Mouse (Mus musculus) gonadal fat pad, adult 2 months (tissue): Measurements from ENCODE around the gene Hsf5. TPM values are rescaled to one million over a fixed set of nuclear protein-coding genes. Genes with fewer than 3 reads are reported as not detected.

Source experiments
- DNase-seq: peaks from one replicate; pipeline ENCODE4 v3.0.0-alpha.2; 2012; ENCODE audit warnings: low read depth
- polyA plus RNA-seq: library from polyadenylated mRNA; depleted of rRNA; stranded (reverse); fragments of >200 nt; gene quantifications from 2 replicates; pipeline ENCODE4 v1.2.3, GENCODE M21; 2012; rRNA removed

Hsf5 gene
- 0.27 and 0.51 TPM in 2 replicates for polyA plus RNA-seq

DNA sequence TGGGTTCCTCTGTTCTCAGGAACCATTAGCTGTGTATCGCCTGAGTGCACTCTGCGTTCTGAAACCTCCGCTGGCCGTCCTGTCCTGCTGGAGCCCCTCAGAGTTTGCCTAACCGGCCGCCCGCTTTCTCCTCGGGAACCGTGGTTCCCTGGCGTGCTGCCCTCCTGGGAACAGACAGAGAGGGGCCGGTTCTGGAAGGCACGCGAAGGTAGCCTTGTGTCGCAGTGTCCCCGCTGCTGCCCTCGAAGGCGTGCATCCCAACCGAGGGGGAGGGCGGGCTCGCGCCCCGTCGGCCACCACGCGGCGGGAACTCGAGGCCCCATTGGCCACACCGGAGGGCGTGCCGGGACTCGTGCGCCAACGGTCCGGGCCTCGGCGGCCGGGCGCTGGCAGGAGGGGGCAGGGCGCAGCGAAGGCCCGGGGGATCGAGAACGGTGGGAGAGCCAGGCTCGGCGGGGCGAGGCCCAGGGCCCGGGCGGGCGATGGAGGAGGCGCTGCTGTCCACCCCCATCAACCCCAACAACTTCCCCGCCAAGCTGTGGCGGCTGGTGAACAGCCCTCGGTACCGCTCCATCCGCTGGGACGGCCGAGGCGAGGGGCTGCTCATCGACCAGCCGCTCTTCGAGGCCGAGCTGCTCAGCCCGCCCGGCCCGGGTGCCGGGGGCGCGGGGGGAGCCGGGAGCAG, at the start of gene Hsf5:
Gene Hsf5 (plus strand): TSS at position 375 of the 685 bp plus-strand sequence.
- DNase-seq: no peak

DNA sequence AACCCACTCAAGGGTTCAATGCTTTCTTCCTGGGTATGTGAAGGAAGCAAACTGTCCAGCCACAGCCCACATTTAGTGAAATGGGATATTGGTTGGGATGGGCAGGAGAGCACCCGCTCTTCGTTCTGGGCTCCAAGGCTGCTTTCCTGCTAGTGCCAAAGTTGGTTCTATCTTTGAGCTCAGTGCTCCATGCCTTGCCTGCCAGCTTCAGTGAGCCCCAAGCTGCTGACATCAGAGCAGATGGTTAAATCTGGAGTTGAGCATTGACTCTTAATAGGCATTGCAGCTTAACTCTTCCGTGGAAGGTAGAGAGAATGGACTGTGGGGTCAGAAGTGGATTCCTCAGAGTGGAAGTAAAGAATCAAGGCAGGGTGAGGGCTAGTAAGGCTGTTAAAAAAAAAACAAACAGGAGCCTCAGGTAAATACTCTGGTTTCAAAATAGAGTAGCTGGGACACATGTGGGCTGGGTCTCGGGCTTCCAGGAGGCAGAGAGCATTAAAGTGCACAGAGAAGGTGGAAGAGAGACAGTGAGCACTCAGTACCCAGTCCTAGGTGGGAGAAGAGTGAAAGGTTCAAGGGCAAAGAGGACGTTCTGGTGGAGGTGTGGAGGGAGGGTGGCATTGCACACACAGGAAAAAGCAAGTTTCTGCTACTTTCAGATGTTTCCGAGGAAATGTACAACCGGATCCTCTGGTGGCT, 48.6 kb upstream of the Hsf5 start, which contains the start of gene Sept4:
Gene Sept4 (plus strand): TSS at position 649 of the 699 bp plus-strand sequence.
- no peak for DNase-seq

DNA sequence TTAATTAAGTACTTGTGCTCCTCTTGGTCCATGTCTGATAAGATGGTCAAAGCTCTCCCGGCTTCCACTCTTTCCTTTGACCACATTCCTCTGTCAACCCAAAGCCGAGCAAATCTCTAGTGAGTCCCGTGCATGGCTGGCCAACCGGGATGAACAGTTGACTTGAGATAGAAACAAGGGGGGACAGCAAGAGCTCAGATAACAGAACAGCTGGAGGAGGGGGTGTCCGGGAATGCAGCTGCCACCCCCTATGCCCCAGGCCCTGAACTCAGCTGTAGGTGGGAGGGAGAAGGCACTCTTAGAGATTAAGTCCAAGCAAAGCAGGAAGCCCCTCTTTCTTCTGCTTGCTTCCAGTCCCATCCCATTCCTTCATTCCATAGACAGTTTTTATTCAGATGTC, 46.2 kb upstream of the Hsf5 start:
- DNase-seq: no peak

DNA sequence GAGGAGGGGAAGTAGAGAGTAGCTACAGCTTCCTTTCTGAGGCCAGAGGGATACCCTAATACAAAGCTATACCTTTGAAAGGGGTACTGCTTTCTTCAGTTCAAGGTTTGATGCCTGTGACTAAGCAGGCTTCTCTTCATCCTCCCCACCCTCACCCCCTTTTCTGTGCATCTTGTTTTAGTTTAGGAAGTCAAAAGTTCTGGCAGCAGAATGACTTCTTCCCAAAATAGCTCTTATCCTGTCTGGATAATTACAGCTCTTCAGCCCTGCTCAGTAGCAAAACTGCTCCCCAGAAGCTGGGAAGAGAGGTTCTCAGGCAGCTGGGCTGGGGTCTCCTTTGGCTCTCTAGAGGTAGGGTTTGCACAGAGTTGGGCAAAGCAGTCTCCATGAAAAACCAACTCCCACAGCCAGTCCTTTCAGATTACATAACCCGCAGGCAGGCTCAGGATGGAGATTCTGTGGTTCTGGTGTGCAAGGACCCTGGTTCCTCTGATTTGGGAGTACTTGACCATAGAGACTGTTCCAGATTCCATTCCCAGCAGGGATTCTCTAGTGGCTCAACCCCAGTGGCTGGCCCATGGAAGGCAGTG, 45.5 kb upstream of the Hsf5 start:
- DNase-seq: no peak

- DNase-seq: no peak
These were observed 43.2 kb upstream of the Hsf5 start for GRCm38 (mm10) chr11:87573751-87574150.

- no peak for DNase-seq
These were observed 42.3 kb upstream of the Hsf5 start for GRCm38 (mm10) chr11:87574520-87575180.

GRCm38 (mm10) chr11:87577601-87578248, 39.2 kb upstream of the Hsf5 start:
- DNase-seq: no peak

GRCm38 (mm10) chr11:87578249-87578962, 38.6 kb upstream of the Hsf5 start:
- DNase-seq: no peak

DNA sequence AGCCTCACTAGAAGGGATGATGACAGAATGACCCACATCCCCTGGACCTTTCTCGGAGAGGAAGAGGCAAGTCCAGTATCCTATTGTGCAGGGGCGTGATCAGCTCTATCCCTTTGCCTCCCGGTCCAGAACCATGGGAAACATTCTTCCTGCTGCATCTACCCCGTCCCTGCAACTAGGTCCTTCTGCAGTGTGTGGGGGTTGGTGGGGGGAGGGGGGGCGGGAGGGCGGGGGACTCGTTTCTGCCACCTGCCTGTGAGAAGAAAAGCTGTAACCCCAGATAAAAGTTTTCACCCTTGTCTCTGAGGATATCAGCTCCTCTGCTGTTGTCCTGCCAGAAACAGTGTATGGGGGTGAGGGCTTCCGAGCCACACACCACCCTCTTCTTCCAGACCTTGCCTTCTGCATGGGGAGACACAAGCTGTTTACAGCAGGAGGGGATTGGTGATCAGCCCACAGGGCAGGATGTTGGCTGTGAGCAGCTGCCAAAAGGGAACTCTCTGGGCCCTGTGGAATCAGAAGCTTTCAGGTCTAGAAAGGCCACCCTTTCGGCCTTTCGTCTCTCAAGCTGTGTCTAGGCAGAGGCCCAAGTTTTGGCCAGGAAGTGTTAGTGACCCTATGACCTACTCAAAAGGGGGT, 37.9 kb upstream of the Hsf5 start:
- no peak for DNase-seq

DNA sequence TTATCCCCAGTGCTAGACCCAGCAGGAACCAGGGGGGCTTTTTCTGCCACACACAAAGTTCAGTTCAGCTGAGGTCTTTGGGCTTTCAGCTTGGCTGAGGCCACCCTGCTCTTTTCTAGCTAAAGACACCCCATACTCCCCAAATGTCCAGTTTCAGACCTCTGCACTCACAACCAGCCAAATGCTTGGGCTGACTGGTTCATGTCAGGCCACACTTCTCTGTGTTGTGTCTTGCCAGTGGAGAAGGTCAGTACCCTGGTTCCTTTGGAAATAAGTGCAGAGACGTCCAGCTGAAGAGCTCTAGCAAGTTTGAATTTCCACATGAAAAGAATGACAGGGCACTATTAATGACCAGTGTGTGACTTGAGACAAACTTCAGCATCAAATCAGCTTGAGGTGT, 37.3 kb upstream of the Hsf5 start:
- no peak for DNase-seq

DNA sequence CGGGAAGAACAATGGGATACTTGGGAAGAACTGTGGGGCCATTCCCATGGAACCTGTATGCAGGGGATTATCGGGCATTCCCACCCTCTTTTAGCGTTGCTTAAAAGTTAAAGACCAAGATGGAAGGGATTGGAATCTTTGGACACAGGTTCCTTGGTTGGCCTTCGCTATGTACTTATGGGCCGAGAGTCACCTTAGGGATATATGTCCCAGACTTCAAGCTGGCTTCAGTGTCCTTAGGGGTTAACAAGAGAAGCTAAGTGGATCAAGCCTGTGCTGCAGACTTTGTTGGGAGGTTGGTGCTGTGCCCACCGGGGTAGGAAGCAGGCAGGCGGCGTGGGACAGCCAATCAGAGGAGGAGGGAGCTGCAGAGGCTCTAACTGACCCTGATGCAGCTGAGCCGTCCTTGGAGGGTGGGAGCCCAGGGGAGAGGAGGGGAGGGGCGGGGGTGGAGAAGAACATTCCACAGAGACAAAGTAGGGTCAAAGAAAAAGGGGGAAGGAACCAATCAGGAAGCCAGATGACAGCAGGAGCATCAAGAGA, 36.4 kb upstream of the Hsf5 start:
- DNase-seq: no peak

DNA sequence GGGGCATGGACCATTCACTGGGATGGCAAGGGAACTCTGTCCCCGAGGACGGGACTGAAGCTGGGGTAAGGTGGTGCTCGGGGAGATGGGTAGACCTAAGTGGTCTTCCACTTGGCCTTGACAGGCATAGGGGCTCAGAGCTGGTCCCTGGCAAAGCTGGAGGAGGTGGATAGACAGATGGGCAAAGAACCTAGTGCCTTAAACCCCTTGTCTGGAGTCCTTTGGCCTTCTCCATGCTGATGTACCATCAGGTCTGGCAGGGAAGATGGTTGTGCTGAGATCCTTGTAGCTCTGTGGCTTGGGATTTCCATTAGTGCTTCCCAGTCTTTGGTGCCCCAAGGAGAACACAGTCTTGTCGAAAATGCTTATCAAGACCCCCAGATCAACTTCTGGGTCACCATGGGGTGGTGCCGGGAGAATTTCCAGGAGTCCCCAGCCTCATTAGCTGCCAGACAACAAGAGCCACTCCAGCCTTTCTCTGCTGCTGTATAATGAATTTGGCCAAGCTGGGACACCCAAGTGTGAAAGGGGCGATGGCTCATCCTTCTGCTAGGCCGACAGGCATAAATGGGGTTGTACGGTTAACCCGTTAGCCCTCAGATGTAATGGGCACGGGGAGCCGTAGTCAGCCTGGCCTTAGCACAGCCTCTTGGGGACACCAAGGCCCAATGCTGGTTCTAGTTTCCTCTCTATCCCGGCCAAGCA, 35.7 kb upstream of the Hsf5 start:
- no peak for DNase-seq

DNA sequence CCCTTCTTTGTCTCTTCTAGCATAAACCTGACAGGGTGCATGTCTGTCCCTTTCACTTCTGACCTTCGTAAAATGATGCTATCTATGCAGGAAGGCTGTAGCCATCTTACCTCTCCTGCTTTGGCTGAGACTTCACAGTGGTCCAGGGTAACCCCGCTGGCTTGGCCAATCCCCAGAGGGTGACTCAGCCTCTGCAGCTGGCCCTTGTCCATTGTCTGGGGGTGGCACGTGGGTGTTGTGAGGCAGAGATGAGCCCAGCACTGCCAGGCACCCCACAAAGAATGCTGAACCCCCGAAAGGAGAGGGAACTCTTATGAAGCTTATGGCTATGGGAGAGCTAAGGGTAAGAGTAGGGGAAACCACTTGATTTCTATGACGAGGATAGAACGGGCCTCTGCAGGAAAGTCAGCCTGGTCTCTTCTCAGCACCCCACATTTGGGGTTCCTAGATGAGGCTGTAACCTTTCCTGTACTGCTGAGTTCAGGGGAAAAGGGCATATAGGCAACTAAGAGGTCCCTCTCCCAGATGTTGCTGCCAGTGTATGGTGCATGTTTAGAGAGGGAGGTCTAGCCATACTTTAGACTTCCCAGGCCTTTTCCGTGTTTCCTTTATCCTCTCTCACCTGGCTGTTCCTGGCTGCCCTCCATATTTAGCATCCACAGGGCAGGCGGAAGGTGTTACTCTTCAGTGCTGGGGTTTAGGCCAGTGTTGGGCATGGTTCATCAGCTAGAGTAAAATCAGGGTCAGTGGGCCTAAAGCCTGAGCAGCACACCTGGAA, 34.8 kb upstream of the Hsf5 start:
- DNase-seq: no peak

DNA sequence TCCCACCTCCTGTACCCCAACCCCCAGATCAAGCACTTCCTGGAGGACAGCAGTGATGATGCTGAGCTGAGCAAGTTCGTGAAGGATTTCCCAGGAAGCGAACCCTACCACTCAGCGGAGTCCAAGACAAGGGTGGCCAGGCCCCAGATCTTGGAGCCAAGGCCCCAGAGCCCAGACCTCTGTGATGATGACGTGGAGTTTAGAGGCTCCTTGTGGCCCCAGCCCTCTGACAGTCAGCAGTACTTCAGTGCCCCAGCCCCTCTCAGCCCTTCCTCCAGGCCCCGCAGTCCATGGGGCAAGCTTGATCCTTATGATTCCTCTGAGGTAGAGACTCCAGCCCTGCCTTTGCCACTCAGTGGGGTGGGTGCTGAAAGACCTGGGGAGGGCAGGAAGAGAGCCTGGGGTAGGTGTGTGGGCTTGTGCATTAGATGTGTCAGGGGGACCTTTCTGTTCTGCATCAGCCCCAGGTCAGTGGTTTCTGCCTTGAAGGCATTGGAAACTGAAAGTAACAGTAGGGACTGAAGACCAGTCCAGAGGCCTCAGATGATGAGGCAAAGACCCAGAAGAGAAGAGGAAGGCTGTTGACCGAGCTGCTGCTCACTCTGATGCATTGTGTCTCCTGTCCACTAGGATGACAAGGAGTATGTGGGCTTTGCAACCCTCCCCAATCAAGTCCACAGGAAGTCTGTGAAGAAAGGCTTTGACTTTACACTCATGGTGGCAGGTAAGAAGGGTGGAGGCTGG, 33.5 kb upstream of the Hsf5 start:
- no peak for DNase-seq

- DNase-seq: no peak
These were observed 32.1 kb upstream of the Hsf5 start for GRCm38 (mm10) chr11:87584711-87585505.

GRCm38 (mm10) chr11:87587211-87587874, 29.6 kb upstream of the Hsf5 start:
- DNase-seq: no peak

- DNase-seq: no peak
These were observed 27.4 kb upstream of the Hsf5 start for GRCm38 (mm10) chr11:87589605-87590004.
